Mouse (Mus musculus): ENCODE results near the gene Cdr2. TPM values are rescaled to one million over a fixed set of nuclear protein-coding genes. Genes with fewer than 3 reads are reported as not detected.

Gene Cdr2
- polyA plus RNA-seq (2012; ENCODE audit: low replicate concordance) = 10.7 and 33.2 TPM in 2 replicates

DNA sequence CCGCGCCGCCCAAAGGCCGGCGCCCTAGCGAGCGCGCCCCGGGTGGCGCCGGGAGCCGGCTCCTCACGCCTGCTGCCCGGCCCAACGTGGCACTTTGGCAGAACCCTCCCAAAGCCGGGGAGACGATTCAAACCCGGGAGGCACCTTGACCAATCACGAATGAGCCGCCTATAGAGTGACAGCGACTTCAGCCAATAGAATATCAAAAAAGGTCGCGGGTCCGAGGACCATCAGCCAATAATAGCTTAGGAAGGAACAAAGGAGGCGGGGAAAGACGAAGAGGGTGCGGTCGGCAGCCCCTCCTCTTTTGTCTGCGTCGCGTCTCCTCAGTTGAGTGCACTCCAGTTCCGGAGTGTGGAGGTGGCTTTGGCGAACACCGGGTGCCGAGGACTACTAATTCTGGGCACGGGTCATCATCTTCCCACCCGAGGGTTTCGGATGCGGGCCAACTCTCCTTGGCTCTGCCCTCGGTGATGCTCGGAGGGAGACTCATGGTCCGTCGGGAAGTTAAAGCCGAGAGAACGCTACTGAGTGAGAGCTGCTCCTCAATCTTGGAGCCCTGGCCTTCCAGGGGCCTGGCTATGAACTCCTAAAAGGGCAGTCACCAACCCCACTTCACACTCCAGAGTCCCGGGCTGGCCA lies at the start of gene Cdr2, which contains the start of gene Mfsd13b:
Gene Cdr2, minus strand, starts transcription at position 113 of the 642 bp plus-strand sequence.
Gene Mfsd13b, plus strand, starts transcription at position 310 of the 642 bp plus-strand sequence.

GRCm38 (mm10) chr7:120917592-120918461 lies 64.3 kb downstream of the Cdr2 start, which contains the start of gene Polr3e:
Polr3e (plus strand) TSS chr7:120917744.

Other genes starting within 250 kb of the Cdr2 start
- gene Vwa3a, start 243.0 kb downstream of the Cdr2 start, polyA plus RNA-seq (2012; ENCODE audit: low replicate concordance) = not detected in 2 replicates
- not detected in 2 replicates for gene Gm5737, start 169.9 kb downstream of the Cdr2 start, polyA plus RNA-seq (2012; ENCODE audit: low replicate concordance)
- 22.8 and 26.3 TPM in 2 replicates for gene Eef2k, start 139.5 kb downstream of the Cdr2 start, polyA plus RNA-seq (2012; ENCODE audit: low replicate concordance)
- 13.7 and 14.3 TPM in 2 replicates for gene Polr3e, start 64.6 kb downstream of the Cdr2 start, polyA plus RNA-seq (2012; ENCODE audit: low replicate concordance)
- gene Mfsd13b, start 197 bp upstream of the Cdr2 start, polyA plus RNA-seq (2012; ENCODE audit: low replicate concordance) = 0.07 TPM in 1 of 2 replicates, not detected in the other
- gene Mettl9, start 52.1 kb upstream of the Cdr2 start, polyA plus RNA-seq (2012; ENCODE audit: low replicate concordance) = 15.9 and 16.6 TPM in 2 replicates
- gene Igsf6, start 92.3 kb upstream of the Cdr2 start, polyA plus RNA-seq (2012; ENCODE audit: low replicate concordance) = 4.8 and 7.1 TPM in 2 replicates
- 0.03 TPM in 1 of 2 replicates, not detected in the other for gene Otoa, start 99.3 kb upstream of the Cdr2 start, polyA plus RNA-seq (2012; ENCODE audit: low replicate concordance)